In genomic region chr8:119743291-119744026, GRCm38 (mm10) we compare ENCODE assay signal across 8 mouse cellular contexts. TPM values are rescaled to one million over a fixed set of nuclear protein-coding genes. Genes with fewer than 3 reads are reported as not detected.
DNase-seq lines count a peak whose midpoint lies in the region; ATAC-seq and TF ChIP-seq lines count a peak whose summit lies in the region.

No protein-coding gene starts in this region.

- DNase-seq in CD4-positive, CD25-positive, alpha-beta regulatory T cell, adult 2 months (ENCODE audit: low read depth, low spot score) = peak; percentile 57
- DNase-seq in midbrain, embryonic 11.5 days (ENCODE audit: low spot score, missing footprints) = peak; percentile 95
- peak; percentile 29 to 56 for DNase-seq in heart, postnatal 36 days
- DNase-seq in liver, postnatal 0 days = peak; percentile 62
- DNase-seq in skeletal muscle tissue, adult 2 months (ENCODE audit: low read depth, low spot score) = peak; percentile 13

- H3K9me3 ChIP-seq in midbrain, embryonic 11.5 days (ENCODE audit: control insufficient read depth, low read length) = no peaks in the 10 kb centered on the region
- no peaks in the 10 kb centered on the region for H3K9me3 ChIP-seq in midbrain, embryonic 16.5 days (replicated peaks; ENCODE audit: control insufficient read depth, low read length, poor library complexity, severe bottlenecking)
- H3K9me3 ChIP-seq in liver, postnatal 0 days (ENCODE audit: low read length) = no peaks in the 10 kb centered on the region

- H3K4me3 ChIP-seq in midbrain, embryonic 11.5 days (ENCODE audit: low read depth, low read length) = no peak overlapping the region
- no peak overlapping the region for H3K4me3 ChIP-seq in midbrain, embryonic 16.5 days (ENCODE audit: low read depth, low read length)
- H3K4me3 ChIP-seq in cortical plate, adult 2 months (ENCODE audit: insufficient read depth, low read length) = no peak overlapping the region
- no peak overlapping the region for H3K4me3 ChIP-seq in liver, postnatal 0 days (ENCODE audit: low read depth, low read length)

- no peak overlapping the region for H3K4me2 ChIP-seq in midbrain, embryonic 11.5 days
- H3K4me2 ChIP-seq in midbrain, embryonic 16.5 days (ENCODE audit: low read length) = no peak overlapping the region
- H3K4me2 ChIP-seq in liver, postnatal 0 days (ENCODE audit: low read depth, low read length) = no peak overlapping the region

- TF ChIP-seq EP300 in liver, postnatal 0 days (IDR thresholded peaks at IDR 0.05; ENCODE audit: low read depth) = no peak

- no peak overlapping the region for H3K9ac ChIP-seq in midbrain, embryonic 11.5 days (ENCODE audit: low read length)
- no peak overlapping the region for H3K9ac ChIP-seq in midbrain, embryonic 16.5 days (ENCODE audit: low read depth, low read length)
- H3K9ac ChIP-seq in liver, postnatal 0 days (replicated peaks) = no peak overlapping the region

- no peaks in the 10 kb centered on the region for H3K27me3 ChIP-seq in midbrain, embryonic 11.5 days (ENCODE audit: control insufficient read depth, insufficient read depth, low read length)
- no peaks in the 10 kb centered on the region for H3K27me3 ChIP-seq in midbrain, embryonic 16.5 days (ENCODE audit: control insufficient read depth, insufficient read depth, low read depth, low read length)
- no peaks in the 10 kb centered on the region for H3K27me3 ChIP-seq in liver, postnatal 0 days (ENCODE audit: insufficient read depth, low read length)

- TF ChIP-seq POLR2A in cortical plate, adult 2 months (IDR thresholded peaks at IDR 0.05; ENCODE audit: extremely low read depth, insufficient read depth, low read length) = no peak

- 59% methylated on average over 13 of the region's 13 CpGs for WGBS in midbrain, embryonic 11.5 days
- 51% methylated on average over 13 of the region's 13 CpGs for WGBS in midbrain, embryonic 16.5 days
- 49% methylated on average over 13 of the region's 13 CpGs for WGBS in liver, postnatal 0 days (ENCODE audit: insufficient replicate concordance)

- ATAC-seq in CD4-positive, CD25-positive, alpha-beta regulatory T cell, adult 4 months = no peak
- ATAC-seq in midbrain, embryonic 11.5 days (ENCODE audit: low FRiP score) = 0 out of 2 replicates have a peak, but pooled peaks have one; percentile 35
- ATAC-seq in midbrain, embryonic 16.5 days = no peak
- no peak for ATAC-seq in liver, postnatal 0 days

- 0 out of 2 replicates have a peak, but pooled peaks cover 4% of the 10 kb centered on the region for H3K4me1 ChIP-seq in midbrain, embryonic 11.5 days (ENCODE audit: control insufficient read depth, insufficient read depth, low read length)
- H3K4me1 ChIP-seq in midbrain, embryonic 16.5 days (ENCODE audit: control insufficient read depth, insufficient read depth, low read length) = no peaks in the 10 kb centered on the region
- H3K4me1 ChIP-seq in cortical plate, adult 2 months (ENCODE audit: control insufficient read depth, insufficient read depth, low read length) = no peaks in the 10 kb centered on the region
- no peaks in the 10 kb centered on the region for H3K4me1 ChIP-seq in liver, postnatal 0 days (ENCODE audit: insufficient read depth)

- H3K27ac ChIP-seq in midbrain, embryonic 11.5 days (ENCODE audit: low read depth, low read length) = no peak overlapping the region
- no peak overlapping the region for H3K27ac ChIP-seq in midbrain, embryonic 16.5 days (ENCODE audit: low read length)
- no peak overlapping the region for H3K27ac ChIP-seq in cortical plate, adult 2 months (ENCODE audit: insufficient read depth, low read length)
- H3K27ac ChIP-seq in liver, postnatal 0 days (ENCODE audit: low read depth) = no peak overlapping the region

- intact Hi-C loops in heart, postnatal 36 days (cut with DNase I) = no loop called here

- peak; percentile 58 for TF ChIP-seq CTCF in cortical plate, adult 2 months (IDR thresholded peaks at IDR 0.05; ENCODE audit: extremely low read depth, insufficient read depth, low read length)
- TF ChIP-seq CTCF in liver, postnatal 0 days (IDR thresholded peaks at IDR 0.05; ENCODE audit: low read depth) = peak; percentile 79

- no peaks in the 10 kb centered on the region for H3K36me3 ChIP-seq in midbrain, embryonic 11.5 days (ENCODE audit: control insufficient read depth, insufficient read depth, low read length)
- H3K36me3 ChIP-seq in midbrain, embryonic 16.5 days (ENCODE audit: control insufficient read depth, insufficient read depth, low read length) = no peaks in the 10 kb centered on the region
- no peaks in the 10 kb centered on the region for H3K36me3 ChIP-seq in liver, postnatal 0 days (replicated peaks; ENCODE audit: insufficient read depth, low read length)

RNA-seq across cellular contexts. Expression of gene Tldc1, which starts 34.8 kb away (rescaled TPM):
- 10 to 100 TPM in 1 of 2 experiments, 1 to 10 TPM in 1; 6.5 to 14.3 TPM for polyA plus RNA-seq in CD4-positive, CD25-positive, alpha-beta regulatory T cell, adult 4 months (2017; shearing (Covaris generic))
- 6.8 and 7.1 TPM in 2 replicates for polyA plus RNA-seq in midbrain, embryonic 11.5 days (2014; fragmentation: Nextera tagmentation; extraction: Ambion mirVana)
- polyA plus RNA-seq in midbrain, embryonic 16.5 days (2015; fragmentation: Nextera tagmentation; extraction: Ambion mirVana) = 10.9 and 12.2 TPM in 2 replicates
- 11.3 and 12.3 TPM in 2 replicates for polyA plus RNA-seq in cortical plate, adult 2 months (2012; rRNA removed)
- 10 to 100 TPM; 11.1 to 13.3 TPM for total RNA-seq in heart, postnatal 36 days (2021)
- polyA plus RNA-seq in liver, postnatal 0 days (2015; fragmentation: Nextera tagmentation; extraction: Ambion mirVana) = 4.3 and 4.6 TPM in 2 replicates

RNA-seq across cellular contexts. Expression of gene Atp2c2, which starts 43.6 kb away (rescaled TPM):
- polyA plus RNA-seq in CD4-positive, CD25-positive, alpha-beta regulatory T cell, adult 4 months (2017; shearing (Covaris generic)) = under 1 TPM in 1 of 2 experiments, not detected in 1; 0.18 TPM
- polyA plus RNA-seq in midbrain, embryonic 11.5 days (2014; fragmentation: Nextera tagmentation; extraction: Ambion mirVana) = 0.22 and 0.33 TPM in 2 replicates
- polyA plus RNA-seq in midbrain, embryonic 16.5 days (2015; fragmentation: Nextera tagmentation; extraction: Ambion mirVana) = 0.18 and 0.20 TPM in 2 replicates
- polyA plus RNA-seq in cortical plate, adult 2 months (2012; rRNA removed) = 0.96 and 1.1 TPM in 2 replicates
- not detected for total RNA-seq in heart, postnatal 36 days (2021)
- polyA plus RNA-seq in liver, postnatal 0 days (2015; fragmentation: Nextera tagmentation; extraction: Ambion mirVana) = 0.05 and 0.14 TPM in 2 replicates

Comparison
In these comparisons a context has a peak if more than half of its experiments do, and no peak if none do; other contexts are left out.
1. DNase-seq: peak in every context shown above with its lines; median percentile 95 in midbrain, embryonic 11.5 days; 62 in liver, postnatal 0 days; 57 in CD4-positive, CD25-positive, alpha-beta regulatory T cell, adult 2 months; 42 in heart, postnatal 36 days; 13 in skeletal muscle tissue, adult 2 months.